Mouse (Mus musculus): Measurements from ENCODE around the gene Ppm1h. TPM values are rescaled to one million over a fixed set of nuclear protein-coding genes. Genes with fewer than 3 reads are reported as not detected.

Ppm1h gene
- total and polyA plus RNA-seq, 3 experiments = 1.2 to 1.3 (median 1.3) TPM

GRCm38 (mm10) chr10:122826696-122827331 lies 148.3 kb downstream of the Ppm1h start:
- Histone ChIP-seq H3K27ac (ENCODE audit: insufficient read depth, low read depth) (no peak overlapping the region), H3K4me1 (ENCODE audit: control insufficient read depth in 1 of 2, insufficient read depth in 2 of 2) (no peaks in the 10 kb centered on the region), H3K4me2 (ENCODE audit: insufficient read depth, low read depth, poor library complexity, severe bottlenecking) (no peak overlapping the region), H3K79me2 (replicated peaks; ENCODE audit: control insufficient read depth, extremely low read depth, insufficient read depth, poor library complexity, severe bottlenecking) (no peaks in the 10 kb centered on the region), H3K9me3 (replicated peaks; ENCODE audit: low read length) (no peaks in the 10 kb centered on the region), H3K4me3 (replicated peaks in 1 of 3; ENCODE audit: low read depth in 2 of 3, low read length in 2 of 3, poor library complexity in 1 of 3) (no peak overlapping the region), H3K27me3 (replicated peaks) (no peaks in the 10 kb centered on the region), H3K9ac (ENCODE audit: insufficient read depth, low read depth) (no peak overlapping the region), H3K36me3 (replicated peaks in 1 of 2; ENCODE audit: control insufficient read depth in 1 of 2, insufficient read depth in 1 of 2, low read length in 1 of 2) (no peaks in the 10 kb centered on the region)
- in situ Hi-C loops (cut with MboI; ENCODE audit: low pct_ligation_motif_present, low pct_unique_long_range_greater_than_20kb, low sequenced_read_pairs) = no loop called here
- TF ChIP-seq ETS1 (conservative IDR thresholded peaks at IDR 0.05; ENCODE audit: low read depth, low read length) (no peak), RCOR1 (conservative IDR thresholded peaks at IDR 0.05; ENCODE audit: low read depth, low read length) (no peak), CTCF (conservative IDR thresholded peaks at IDR 0.05 in 1 of 2, IDR thresholded peaks at IDR 0.05 in 1 of 2; ENCODE audit: low read depth in 2 of 2, low read length in 2 of 2) (no peak), MXI1 (IDR thresholded peaks at IDR 0.05; ENCODE audit: low read depth, low read length) (no peak), USF2 (conservative IDR thresholded peaks at IDR 0.05; ENCODE audit: low read depth, low read length) (no peak), GABPA (IDR thresholded peaks at IDR 0.05; ENCODE audit: insufficient replicate concordance, low read depth, low read length) (no peak), HCFC1 (IDR thresholded peaks at IDR 0.05; ENCODE audit: low read depth, low read length) (no peak), POLR2A (IDR thresholded peaks at IDR 0.05; ENCODE audit: low read depth, low read length) (no peak), RAD21 (IDR thresholded peaks at IDR 0.05; ENCODE audit: low read depth, low read length) (no peak), JUND (conservative IDR thresholded peaks at IDR 0.05; ENCODE audit: low read depth, low read length) (no peak), ZKSCAN1 (IDR thresholded peaks at IDR 0.05; ENCODE audit: borderline replicate concordance, low read depth, low read length) (no peak), ZMIZ1 (IDR thresholded peaks at IDR 0.05; ENCODE audit: low read depth, low read length) (no peak), MAZ (IDR thresholded peaks at IDR 0.05; ENCODE audit: low read depth, low read length) (no peak), EP300 (IDR thresholded peaks at IDR 0.05; ENCODE audit: low read length) (no peak)
- dilution Hi-C loops (cut with MboI; ENCODE audit: extremely low pct_ligation_motif_present, extremely low pct_unique_long_range_greater_than_20kb, low sequenced_read_pairs) = no loop called here
- DNase-seq (ENCODE audit: extremely low read depth) = no peak

- Histone ChIP-seq H3K9me3 (replicated peaks; ENCODE audit: low read length) (no peaks in the 10 kb centered on the region), H3K36me3 (replicated peaks in 1 of 2; ENCODE audit: control insufficient read depth in 1 of 2, insufficient read depth in 1 of 2, low read length in 1 of 2) (no peaks in the 10 kb centered on the region), H3K4me3 (replicated peaks in 1 of 3; ENCODE audit: low read depth in 2 of 3, low read length in 2 of 3, poor library complexity in 1 of 3) (no peak overlapping the region), H3K27me3 (replicated peaks) (no peaks in the 10 kb centered on the region), H3K79me2 (replicated peaks; ENCODE audit: control insufficient read depth, extremely low read depth, insufficient read depth, poor library complexity, severe bottlenecking) (no peaks in the 10 kb centered on the region), H3K27ac (ENCODE audit: insufficient read depth, low read depth) (no peak overlapping the region), H3K9ac (ENCODE audit: insufficient read depth, low read depth) (no peak overlapping the region), H3K4me1 (ENCODE audit: control insufficient read depth in 1 of 2, insufficient read depth in 2 of 2) (no peaks in the 10 kb centered on the region), H3K4me2 (ENCODE audit: insufficient read depth, low read depth, poor library complexity, severe bottlenecking) (no peak overlapping the region)
- DNase-seq (ENCODE audit: extremely low read depth) = no peak
- dilution Hi-C loops (cut with MboI; ENCODE audit: extremely low pct_ligation_motif_present, extremely low pct_unique_long_range_greater_than_20kb, low sequenced_read_pairs) = no loop called here
- in situ Hi-C loops (cut with MboI; ENCODE audit: low pct_ligation_motif_present, low pct_unique_long_range_greater_than_20kb, low sequenced_read_pairs) = no loop called here
- TF ChIP-seq MEF2A (IDR thresholded peaks at IDR 0.05; ENCODE audit: borderline replicate concordance, low read depth, low read length) (no peak), RCOR1 (conservative IDR thresholded peaks at IDR 0.05; ENCODE audit: low read depth, low read length) (no peak), SIN3A (IDR thresholded peaks at IDR 0.05; ENCODE audit: low read length) (no peak)
Measured at GRCm38 (mm10) chr10:122827719-122828414, 149.3 kb downstream of the Ppm1h start.
